Mouse (Mus musculus) hindbrain, postnatal 0 days (tissue): Measurements from ENCODE around the gene Ifitm6. TPM values are rescaled to one million over a fixed set of nuclear protein-coding genes. Genes with fewer than 3 reads are reported as not detected.

Source experiments
- ATAC-seq: fragments of 200-750 bp; cut with Nextera tagmentation; 2 replicates; pipeline ENCODE4 v1.8.0; 2017; ENCODE audit warnings: mild to moderate bottlenecking, moderate TSS enrichment, moderate library complexity
- DNase-seq: peaks from one replicate; pipeline ENCODE4 v3.0.0-alpha.2; 2015; ENCODE audit warnings: low spot score
- H3K27ac ChIP-seq: fragments of 300-500 bp; sonication (generic); 2 replicates; pipeline ENCODE4 v1.5.1; 2014; ENCODE audit warnings: mild to moderate bottlenecking
- H3K27me3 ChIP-seq: fragments of 300-500 bp; sonication (generic); 2 replicates; pipeline ENCODE4 v1.6.1; 2014; ENCODE audit warnings: low read length, mixed read lengths; ENCODE audit not compliant: insufficient read depth
- H3K36me3 ChIP-seq: fragments of 300-500 bp; sonication (generic); 2 replicates; pipeline ENCODE4 v1.6.1; 2014; ENCODE audit warnings: low read length, mixed read lengths; ENCODE audit not compliant: insufficient read depth
- H3K4me1 ChIP-seq: fragments of 300-500 bp; sonication (generic); 2 replicates; pipeline ENCODE4 v1.6.1; 2014; ENCODE audit warnings: antibody characterized with exemption, low read length, mixed read lengths; ENCODE audit not compliant: insufficient read depth
- H3K4me2 ChIP-seq: fragments of 300-500 bp; sonication (generic); 2 replicates; pipeline ENCODE4 v1.6.1; 2014; ENCODE audit warnings: low read depth, mild to moderate bottlenecking, low read length, moderate library complexity, mixed read lengths
- H3K4me3 ChIP-seq: fragments of 300-500 bp; sonication (generic); 2 replicates; pipeline ENCODE4 v1.5.1; 2014; ENCODE audit warnings: low read length
- H3K9ac ChIP-seq: fragments of 300-500 bp; sonication (generic); replicated peaks from 2 replicates; pipeline ENCODE4 v1.6.1; 2014; ENCODE audit warnings: mild to moderate bottlenecking, low read length, moderate library complexity, mixed read lengths
- H3K9me3 ChIP-seq: fragments of 300-500 bp; sonication (generic); 2 replicates; pipeline ENCODE4 v1.6.1; 2016; ENCODE audit warnings: low read length, mixed read lengths
- CTCF ChIP-seq: IDR thresholded peaks from 2 replicates; pipeline ENCODE4 v1.5.1; 2016; ENCODE audit warnings: antibody characterized with exemption, control low read depth, low read depth
- WGBS: fragments of 180-500 bp; shearing (Covaris S2); extraction: QIAGEN DNeasy Blood & Tissue Kit; methylation state at CpG from one replicate; pipeline ENCODE4 v1.1.7; 2014; 5-methylcytosine and 5-hydroxymethylcytosine counted together
- polyA plus RNA-seq: library from polyadenylated mRNA; unstranded; fragments of >200 nt; fragmentation: Nextera tagmentation; extraction: Ambion mirVana; gene quantifications from 2 replicates; pipeline ENCODE4 v1.2.1, GENCODE M21; 2015
- total RNA-seq: library from RNA; depleted of rRNA; stranded (reverse); fragments of >200 nt; gene quantifications from 2 replicates; pipeline ENCODE4 v1.2.3, GENCODE M21; 2014

The Ifitm6 gene
- total and polyA plus RNA-seq, 2 experiments from 2014 or later: 0.37 to 0.69 TPM

- 68% methylated on average over 17 of the region's 17 CpGs for WGBS
- TF ChIP-seq CTCF: no peak
Observed at GRCm38 (mm10) chr7:141051060-141051685, 33.4 kb upstream of the Ifitm6 start.

DNA sequence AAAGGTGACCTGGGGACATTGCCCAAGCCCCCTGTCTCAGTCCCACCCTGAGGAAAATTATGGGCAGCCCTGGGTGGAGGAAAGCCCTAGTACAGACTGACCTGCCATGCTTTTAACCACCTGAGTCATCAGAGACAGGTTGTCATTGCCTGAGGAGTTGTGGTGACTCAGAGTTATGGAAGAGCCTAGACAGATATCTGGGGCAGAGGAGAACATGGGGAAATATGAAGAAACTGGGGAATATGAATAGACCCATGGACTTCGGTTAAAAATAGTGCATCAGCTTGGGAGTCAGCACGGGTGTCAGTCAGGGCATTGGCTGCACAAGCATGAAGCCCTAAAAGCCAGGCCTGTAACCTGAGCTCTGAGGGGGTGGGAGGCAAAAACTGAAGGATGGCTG lies 31.6 kb upstream of the Ifitm6 start:
- no peaks in the 10 kb centered on the region for H3K27me3 ChIP-seq
- H3K9me3 ChIP-seq: no peaks in the 10 kb centered on the region
- H3K4me3 ChIP-seq: no peak overlapping the region
- WGBS: 74% methylated on average over 2 of the region's 2 CpGs
- ATAC-seq (no peak), DNase-seq (no peak)
- H3K36me3 ChIP-seq: no peaks in the 10 kb centered on the region
- no peak overlapping the region for H3K9ac ChIP-seq
- TF ChIP-seq CTCF: no peak
- H3K27ac ChIP-seq: no peak overlapping the region
- H3K4me1 ChIP-seq: peaks cover 4% of the 10 kb centered on the region; the same call in 1 of the 2 replicates
- no peak overlapping the region for H3K4me2 ChIP-seq

More at GRCm38 (mm10) chr7:141051060-141051685, 33.4 kb upstream of the Ifitm6 start:
- H3K4me2 ChIP-seq: no peak overlapping the region
- H3K9ac ChIP-seq: no peak overlapping the region
- no peaks in the 10 kb centered on the region for H3K27me3 ChIP-seq
- no peak overlapping the region for H3K4me3 ChIP-seq
- no peak for DNase-seq
- H3K36me3 ChIP-seq: no peaks in the 10 kb centered on the region
- H3K4me1 ChIP-seq: peaks cover 4% of the 10 kb centered on the region; the same call in 1 of the 2 replicates
- no peaks in the 10 kb centered on the region for H3K9me3 ChIP-seq
- ATAC-seq: no peak
- H3K27ac ChIP-seq: no peak overlapping the region

DNA sequence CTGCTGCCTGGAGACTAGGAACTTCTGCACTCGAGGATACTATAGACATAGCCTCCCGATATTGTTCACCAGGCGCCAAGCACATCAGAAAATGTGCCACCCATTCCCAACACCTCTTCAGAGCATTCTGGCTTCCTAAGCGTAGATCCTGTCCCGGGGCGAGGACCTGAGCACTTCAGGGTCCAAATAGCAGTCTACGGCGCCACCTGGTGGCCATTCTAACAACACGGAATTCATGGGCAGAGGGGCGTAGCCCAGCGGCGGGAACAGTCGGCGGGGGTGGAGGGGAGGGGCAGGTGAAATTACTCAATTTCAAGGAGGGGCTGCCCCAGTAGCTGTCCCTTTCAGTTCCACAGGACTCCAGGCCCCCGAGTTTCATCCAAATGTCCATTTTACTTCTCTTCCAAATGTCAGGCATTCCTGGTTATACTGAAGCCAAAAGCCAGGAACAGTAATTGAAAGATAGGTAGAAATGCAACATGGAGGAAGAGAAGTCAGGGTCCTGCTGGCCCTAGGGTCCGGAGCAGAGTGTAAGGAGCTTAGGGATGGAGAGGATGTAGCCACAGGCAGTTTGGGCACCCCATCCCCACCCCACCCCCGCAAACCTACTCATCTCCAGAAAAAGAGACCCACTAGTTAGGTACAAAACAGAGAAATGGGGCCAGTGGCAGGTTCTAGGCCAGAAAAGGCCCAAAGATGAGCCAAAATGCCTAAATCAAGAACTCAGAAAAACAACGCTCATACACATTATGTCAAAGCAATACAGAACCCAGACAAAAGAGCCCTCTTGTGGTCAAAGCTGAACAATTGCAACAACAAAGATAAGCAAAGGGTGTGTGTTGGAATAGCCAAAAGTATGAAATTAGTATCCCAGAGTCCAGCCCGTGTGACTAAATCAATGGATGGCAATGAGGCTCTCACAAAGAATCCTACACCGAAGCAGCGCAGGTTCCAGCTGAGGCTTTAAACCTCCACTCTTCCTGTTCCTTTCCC lies 30.8 kb upstream of the Ifitm6 start:
- Histone ChIP-seq H3K4me1 (peaks cover 4% of the 10 kb centered on the region; the same call in 1 of the 2 replicates), H3K36me3 (no peaks in the 10 kb centered on the region), H3K27ac (peak overlapping the region; percentile 77), H3K27me3 (no peaks in the 10 kb centered on the region), H3K4me3 (peak overlapping the region; percentile 39), H3K9me3 (no peaks in the 10 kb centered on the region), H3K9ac (peak overlapping the region; percentile 28; the same call in 1 of the 2 replicates), H3K4me2 (peak overlapping the region; percentile 84)
- DNase-seq (peak; percentile 93), ATAC-seq (peak; percentile 94)
- peak; percentile 93 for TF ChIP-seq CTCF
- WGBS: 7% methylated on average over 21 of the region's 21 CpGs

DNA sequence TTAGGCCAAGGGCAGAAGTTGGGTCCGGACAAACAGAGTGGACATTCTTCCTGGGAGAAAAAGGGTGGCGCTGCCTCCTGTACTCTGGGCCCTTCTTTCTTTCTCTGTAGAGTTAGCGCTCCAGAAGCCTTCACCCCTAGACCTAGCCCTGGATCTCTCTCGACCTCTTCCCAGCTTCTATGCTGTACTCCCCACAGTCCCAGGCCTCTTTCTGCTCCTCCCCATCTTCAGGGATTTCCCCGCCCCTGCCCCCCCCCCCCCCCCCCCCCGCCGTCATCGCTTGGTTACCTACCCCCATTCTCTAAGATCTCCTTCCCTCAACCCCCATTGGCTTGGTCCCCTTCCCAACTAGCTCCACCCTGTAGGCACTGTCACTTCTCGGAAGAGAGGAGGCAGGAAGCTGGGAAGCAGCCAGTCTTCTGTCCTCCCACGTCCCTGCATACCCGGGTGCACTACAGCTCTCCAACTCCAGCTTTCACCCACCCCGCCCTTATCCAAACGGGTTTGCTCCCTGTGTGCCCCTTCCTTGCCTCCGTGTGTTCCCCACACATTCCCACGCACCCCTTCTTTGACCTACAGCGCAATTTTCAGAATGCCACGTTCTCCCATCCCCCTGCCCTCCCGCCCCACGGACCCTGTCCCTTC lies 30.0 kb upstream of the Ifitm6 start:
- peak overlapping the region; percentile 84 for H3K4me2 ChIP-seq
- ATAC-seq (peak; percentile 92), DNase-seq (peak; percentile 78)
- 6% methylated on average over 14 of the region's 19 CpGs for WGBS
- H3K4me3 ChIP-seq: peak overlapping the region; percentile 39
- no peaks in the 10 kb centered on the region for H3K27me3 ChIP-seq
- H3K9me3 ChIP-seq: no peaks in the 10 kb centered on the region
- peaks cover 4% of the 10 kb centered on the region; the same call in 1 of the 2 replicates for H3K4me1 ChIP-seq
- no peak for TF ChIP-seq CTCF
- no peaks in the 10 kb centered on the region for H3K36me3 ChIP-seq
- H3K9ac ChIP-seq: peak overlapping the region; percentile 28; the same call in 1 of the 2 replicates
- H3K27ac ChIP-seq: peak overlapping the region; percentile 77

DNA sequence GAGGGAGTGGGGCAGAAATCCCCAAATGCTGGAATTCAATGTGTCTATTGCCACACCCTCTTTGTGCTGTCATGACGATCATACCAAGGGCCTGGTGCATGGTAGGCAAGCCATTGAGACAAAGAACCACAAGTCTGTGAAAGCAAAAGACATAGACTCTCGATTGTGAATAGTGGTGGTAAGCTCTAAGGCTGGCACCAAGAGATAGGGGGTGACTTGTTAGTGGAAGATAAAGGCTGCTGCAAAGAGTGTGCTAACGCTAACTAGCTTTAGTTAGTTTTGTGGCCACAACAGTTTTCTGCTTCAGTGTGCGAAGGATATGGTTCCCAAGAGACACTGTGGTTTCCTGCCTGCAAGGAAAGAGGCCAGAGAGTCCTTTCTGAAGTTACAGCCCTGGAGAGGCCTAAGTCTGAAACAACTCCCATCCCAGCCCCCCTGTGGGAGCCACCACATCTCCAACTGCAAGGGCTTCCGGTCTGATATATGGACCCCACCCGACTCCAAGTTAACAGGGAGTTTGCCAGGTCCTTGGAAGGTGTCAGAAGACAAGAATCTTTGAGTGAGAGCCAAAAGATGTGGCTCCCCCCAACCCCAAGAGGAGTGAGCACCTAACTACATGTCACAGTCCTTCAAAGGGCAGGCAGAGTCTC lies 29.3 kb upstream of the Ifitm6 start:
- 68% methylated on average over 6 of the region's 6 CpGs for WGBS
- peaks cover 4% of the 10 kb centered on the region; the same call in 1 of the 2 replicates for H3K4me1 ChIP-seq
- ATAC-seq (no peak), DNase-seq (no peak)
- H3K9me3 ChIP-seq: no peaks in the 10 kb centered on the region
- H3K4me3 ChIP-seq: no peak overlapping the region
- peak overlapping the region; percentile 84 for H3K4me2 ChIP-seq
- no peaks in the 10 kb centered on the region for H3K27me3 ChIP-seq
- TF ChIP-seq CTCF: no peak
- H3K27ac ChIP-seq: peak overlapping the region; percentile 59
- no peak overlapping the region for H3K9ac ChIP-seq
- H3K36me3 ChIP-seq: no peaks in the 10 kb centered on the region

GRCm38 (mm10) chr7:141042539-141042938 lies 24.8 kb upstream of the Ifitm6 start:
- Histone ChIP-seq H3K9ac (no peak overlapping the region), H3K4me1 (no peaks in the 10 kb centered on the region), H3K27ac (no peak overlapping the region), H3K9me3 (no peaks in the 10 kb centered on the region), H3K36me3 (no peaks in the 10 kb centered on the region), H3K4me3 (no peak overlapping the region), H3K4me2 (no peak overlapping the region), H3K27me3 (no peaks in the 10 kb centered on the region)
- no peak for TF ChIP-seq CTCF
- WGBS: 61% methylated on average over 4 of the region's 4 CpGs
- DNase-seq (no peak), ATAC-seq (no peak)
